Mouse (Mus musculus): ENCODE data around the gene Erf.

The Erf gene

DNA sequence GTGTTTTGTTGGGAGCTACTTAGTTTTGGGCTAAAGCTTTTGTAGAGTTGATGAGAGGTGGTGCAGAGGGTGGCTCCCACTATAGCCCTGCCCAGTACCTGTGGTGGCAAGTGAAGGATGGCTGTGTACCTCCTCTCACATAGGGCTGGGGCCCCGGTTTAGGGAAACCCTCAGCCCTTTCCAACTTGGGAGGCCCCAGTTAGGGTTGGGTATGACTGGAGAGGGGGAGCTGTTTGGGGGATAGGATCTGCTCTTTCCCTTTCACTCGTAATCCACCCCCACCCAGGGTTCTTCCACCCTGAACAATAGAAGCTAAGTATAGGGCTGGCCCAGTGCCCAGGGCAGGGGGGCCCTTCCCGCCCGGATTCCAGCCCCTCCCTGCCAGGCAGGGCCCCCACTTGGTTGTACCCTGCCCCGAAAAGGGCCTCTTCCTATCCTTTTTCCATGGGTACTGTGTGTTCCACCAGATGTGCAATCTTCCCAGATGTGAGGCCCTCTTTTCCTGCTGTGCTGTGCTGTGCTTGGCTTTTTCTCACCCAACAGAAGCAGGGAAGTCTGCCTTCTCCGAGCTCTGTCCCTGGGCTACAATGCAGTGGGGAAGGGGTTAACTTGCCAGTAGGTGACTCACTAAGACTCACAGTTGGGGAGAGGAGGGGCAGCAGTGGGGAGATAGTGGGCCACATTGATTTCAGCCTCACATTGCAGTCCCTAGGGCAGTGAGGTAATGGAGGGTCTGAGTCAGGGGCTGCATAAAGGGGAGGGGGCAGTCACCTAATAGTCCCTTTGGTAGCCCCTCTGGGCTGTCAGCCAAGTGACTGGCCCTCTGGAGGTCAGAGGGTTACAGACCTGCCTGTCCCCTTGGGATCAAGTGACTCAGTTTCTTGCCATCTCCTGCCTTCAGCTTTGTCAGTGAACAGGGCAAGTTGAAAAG lies 29.6 kb upstream of the Erf start:
- peak; percentile 46 for DNase-seq

DNA sequence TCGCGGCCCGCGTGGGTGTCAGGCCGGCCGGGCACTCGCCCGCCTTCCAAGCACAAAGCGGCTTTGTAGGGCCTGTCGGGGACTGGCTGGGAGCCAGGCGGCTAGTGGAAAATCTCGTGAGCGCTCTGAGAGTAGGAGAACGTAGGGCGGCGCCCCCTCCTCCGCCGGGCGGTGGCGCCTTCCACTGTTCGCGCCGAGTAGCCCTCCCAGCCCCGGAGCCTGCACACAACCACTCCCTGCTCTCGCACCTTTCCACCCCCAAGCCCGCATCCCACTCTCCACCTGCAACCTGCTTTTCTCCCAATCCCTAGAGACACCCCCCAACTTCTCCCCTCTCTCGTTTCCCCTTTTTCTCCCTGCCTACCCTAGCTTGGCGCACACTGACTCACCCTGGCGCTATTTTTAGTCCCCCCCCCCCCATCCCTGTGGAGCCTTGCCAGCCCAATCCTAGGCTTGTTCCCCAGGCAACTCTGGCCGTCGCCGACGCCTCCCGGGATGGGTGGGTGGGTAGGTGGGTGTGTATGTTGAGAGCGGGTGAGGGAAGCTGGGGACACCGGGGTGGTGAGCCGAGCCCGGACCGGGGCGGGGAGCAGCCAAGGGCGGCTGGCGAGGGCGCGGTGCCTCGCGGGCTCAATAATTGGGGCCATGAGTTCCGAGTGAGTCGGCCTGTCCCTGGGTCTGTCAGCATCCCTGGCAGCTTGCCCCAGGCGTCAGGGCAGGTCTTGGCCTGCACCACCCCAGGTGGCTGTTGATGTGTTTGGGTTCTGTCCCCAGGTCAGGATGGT lies 28.7 kb upstream of the Erf start:
- peak; percentile 89 for DNase-seq

DNA sequence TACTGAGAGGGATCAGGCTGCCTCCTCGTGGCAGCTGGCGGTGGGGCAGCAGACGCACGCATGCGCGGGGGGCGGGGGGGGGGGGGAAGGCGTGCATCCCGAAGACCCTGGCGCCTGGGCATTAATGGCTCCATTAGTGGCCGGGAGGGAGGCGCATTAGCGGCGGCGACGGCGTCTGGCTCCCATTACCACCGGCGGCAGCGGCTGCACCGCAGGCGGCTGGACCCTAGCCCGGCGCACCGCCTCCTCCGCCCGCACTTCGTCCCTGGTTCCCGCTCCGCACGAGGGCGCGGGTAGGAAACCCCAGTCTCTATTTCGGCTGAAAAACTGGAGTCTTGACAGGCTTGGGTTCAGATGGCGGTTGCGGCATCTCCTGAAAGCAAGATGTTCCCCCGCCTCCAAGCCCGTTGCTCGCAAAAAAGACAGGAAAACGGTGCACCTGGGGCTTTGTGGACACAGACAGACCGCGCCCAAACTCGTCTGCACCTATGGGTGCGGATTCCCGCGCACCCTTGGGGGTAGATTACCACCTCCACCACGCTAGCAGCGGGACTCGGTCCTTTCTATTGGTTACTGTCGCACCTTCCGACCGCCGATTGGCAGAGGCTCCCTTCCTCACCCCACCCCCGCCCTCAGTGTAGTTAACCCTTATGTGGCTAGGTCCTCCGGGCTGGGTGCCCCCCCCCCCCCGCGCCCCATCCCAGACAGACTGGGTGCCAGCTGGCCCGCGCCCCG lies 27.9 kb upstream of the Erf start:
- DNase-seq = peak; percentile 86

DNA sequence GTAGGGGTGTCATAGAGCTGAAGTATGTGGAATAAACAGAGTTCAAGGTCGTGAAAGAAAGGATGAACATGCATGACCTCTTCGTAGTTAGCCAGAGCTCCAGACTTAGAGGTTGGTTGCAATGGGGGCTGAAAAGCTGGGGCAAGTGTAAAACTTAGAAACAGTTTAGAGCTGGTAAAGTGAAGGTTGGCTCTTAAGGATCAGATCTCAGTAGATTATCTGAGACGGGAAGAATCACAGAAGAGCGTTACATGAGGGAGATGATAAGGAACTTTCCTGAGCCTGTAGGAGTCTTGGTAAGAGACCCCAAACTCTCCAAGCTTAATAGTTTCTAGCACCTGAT lies 27.4 kb upstream of the Erf start:
- DNase-seq = no peak

DNA sequence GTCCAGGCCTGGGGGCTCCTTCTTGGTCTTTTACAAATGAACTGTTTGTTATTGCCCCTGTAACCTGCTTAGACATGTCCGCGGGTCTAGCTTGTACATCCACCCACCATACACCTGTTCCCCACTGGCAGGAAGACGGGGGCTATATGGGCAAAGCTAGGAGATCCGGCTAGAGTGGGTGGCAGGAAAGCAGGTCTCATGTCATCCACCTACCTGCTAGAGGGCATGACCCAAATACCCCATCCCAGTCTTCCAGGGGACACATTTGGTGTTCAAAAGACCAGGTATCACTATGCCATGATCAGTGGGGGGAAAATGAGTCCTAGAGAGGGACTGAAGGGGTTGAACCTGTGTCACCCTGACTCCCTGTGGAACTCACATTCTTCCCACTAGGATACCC lies 26.8 kb upstream of the Erf start:
- DNase-seq = peak; percentile 20

DNA sequence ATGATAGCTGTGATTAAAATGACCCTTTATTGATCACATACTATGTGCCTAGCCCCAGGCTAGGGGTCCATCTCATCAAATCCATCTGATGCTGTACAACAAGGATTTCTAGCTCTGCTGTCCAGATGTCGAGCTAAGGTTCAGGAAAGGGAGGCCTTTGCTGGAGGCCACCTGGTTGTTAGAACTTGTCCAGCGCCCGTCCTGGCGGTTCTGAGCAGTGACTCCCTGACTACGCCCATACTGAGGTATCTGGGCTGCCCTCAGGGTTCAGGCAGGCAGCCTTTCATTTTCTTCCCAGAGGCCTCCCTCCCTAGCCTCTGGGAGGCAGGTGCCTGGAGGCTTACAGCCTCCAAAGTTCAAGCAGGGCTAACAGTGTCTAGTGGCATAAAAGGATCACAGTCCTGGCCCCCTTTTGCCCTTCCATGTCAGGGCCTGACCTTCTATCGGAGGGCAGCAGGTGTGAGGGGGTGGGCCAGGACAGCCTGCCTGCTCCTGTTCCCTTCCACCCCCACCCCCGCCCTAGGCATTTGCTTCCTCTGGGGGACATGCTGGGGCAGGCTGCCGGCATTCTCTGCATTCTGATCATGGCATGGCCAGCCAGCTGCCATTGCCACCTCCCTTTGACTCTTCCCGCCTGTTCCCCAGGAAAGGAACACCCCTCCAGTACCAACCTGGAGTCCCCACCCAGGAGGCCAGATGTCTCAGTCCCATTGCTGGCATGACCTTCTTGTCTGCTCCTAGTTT lies 25.2 kb upstream of the Erf start:
- DNase-seq = no peak

DNA sequence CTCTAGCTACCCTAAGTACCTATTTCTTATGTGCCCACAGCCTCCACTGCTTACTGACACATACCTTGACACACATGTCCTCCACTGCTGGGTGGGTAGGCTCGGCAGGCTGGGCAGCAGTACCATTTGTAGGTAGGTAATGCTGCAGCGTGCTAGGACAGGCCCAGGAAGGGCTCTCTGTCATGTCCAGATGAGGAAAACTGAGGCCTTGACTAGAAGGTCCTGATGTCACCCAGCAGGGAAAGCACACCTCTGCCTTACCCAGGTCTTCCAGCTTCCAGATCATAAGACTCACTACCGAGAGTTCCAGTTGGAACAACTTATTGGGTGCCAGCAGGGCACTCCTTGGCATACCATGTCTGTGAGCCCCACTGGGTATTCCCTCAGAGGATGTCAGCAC lies 24.4 kb upstream of the Erf start:
- no peak for DNase-seq

DNA sequence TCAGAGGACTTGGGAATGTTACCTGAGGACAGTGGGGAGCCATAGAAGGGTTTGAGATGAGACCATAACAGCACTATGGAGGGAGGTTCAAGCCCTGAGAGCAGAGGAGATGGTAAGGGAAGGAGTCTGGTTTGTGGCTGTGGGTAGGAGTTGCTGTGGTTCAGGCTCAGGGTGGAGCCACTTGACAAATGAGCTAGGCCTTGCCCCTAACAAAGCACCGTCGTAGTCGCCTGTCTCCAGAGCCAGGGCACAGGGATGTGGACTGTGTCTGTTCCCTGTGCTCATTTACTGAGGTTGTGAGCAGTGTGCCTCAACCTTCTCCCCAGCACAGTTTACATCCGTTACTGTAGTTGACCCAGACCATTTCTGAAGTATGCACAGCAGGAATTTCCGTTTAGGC lies 24.0 kb upstream of the Erf start:
- peak; percentile 51 for DNase-seq

DNA sequence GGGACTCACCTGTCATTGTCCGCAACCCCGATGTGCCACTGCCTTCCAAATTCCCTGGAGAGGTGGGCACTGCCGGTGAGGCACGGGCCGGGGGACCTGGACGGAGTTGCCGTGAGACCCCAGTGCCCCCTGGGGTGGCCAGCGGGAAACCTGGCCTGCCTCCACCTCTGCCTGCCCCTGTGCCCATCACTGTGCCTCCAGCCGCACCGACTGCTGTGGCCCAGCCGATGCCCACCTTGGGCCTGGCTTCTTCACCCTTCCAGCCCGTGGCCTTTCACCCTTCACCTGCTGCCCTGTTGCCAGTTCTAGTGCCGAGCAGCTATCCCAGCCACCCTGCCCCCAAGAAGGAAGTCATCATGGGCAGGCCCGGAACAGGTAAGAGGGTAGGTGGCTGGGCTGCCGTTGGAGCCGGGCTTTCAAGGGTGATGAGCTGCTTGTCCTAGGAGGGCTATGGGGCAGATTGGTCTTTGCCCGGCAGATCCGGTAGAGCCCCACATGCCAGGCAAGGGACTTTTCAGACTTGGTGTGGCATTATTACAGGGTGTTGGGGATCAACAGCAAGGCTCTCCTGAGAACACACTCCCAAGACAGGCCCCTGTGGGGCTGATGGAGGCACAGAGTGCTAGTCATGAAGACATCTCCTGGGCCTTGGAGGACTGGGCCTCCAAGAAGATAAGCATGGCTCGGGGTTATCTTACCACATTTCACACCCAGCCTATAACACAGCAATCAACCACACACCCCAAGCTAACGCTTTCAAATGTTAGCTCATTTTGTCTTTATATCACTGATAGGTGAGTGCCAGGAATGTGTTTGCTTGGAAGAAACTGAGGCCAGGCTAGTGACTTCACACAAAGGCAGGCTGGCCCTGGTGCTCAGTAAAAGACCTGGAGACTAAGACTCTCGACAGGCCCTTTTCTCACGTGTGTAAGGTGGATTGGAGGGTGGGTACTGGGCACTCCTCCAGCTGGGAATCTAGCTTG lies 23.0 kb upstream of the Erf start:
- peak; percentile 15 for DNase-seq

DNA sequence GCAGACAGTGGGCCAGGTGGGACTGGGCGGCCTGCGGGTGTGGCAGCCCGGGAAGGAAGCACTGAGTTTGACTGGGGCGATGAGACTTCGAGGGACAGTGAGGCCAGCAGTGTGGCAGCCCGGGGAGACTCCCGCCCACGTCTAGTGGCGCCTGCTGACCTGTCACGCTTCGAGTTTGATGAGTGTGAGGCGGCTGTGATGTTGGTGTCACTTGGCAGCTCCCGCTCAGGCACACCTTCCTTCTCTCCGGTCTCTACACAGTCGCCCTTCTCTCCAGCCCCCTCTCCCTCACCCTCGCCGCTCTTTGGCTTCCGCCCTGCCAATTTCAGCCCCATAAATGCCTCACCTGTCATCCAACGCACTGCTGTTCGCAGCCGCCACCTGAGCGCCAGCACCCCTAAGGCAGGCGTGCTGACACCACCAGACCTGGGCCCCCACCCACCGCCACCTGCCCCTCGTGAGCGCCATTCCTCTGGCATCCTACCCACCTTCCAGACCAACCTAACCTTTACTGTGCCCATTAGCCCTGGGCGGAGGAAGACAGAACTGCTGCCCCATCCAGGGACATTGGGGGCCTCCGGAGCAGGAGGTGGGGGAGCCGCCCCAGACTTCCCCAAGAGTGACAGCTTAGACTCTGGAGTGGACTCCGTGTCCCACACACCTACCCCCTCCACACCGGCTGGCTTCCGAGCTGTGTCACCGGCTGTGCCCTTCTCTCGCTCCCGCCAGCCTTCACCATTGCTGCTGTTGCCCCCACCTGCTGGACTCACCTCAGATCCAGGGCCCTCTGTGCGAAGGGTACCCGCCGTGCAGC lies 22.1 kb upstream of the Erf start:
- no peak for DNase-seq

DNA sequence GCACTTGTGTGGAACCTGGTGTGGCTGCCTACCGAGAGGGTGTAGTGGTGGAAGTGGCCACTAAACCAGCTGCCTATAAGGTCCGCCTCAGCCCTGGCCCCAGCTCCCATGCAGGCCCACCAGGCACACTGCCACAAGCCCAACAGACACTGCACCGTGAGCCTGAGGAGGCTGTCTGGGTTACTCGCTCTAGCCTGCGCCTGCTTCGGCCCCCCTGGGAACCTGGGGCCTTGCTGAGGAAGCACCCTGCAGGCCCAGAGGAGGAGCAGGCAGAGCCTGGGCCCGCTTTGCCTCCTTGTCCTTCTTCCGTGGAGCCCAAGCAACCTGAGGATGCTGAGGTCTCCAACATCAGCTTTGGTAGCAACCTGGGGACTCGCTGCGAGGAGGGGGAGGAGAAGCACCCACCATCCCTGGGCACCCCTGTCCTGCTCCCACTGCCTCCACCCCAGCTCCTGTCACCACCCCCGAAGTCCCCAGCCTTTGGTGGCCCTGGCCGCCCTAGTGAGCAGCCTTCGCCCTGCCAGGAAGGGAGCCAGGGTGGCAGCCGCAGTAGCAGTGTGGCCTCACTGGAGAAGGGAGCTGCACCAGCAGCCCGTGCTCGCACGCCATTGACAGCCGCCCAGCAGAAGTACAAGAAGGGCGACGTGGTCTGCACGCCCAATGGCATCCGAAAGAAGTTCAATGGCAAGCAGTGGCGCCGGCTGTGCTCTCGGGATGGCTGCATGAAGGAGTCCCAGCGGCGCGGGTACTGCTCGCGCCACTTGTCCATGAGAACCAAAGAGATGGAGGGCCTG lies 21.3 kb upstream of the Erf start:
- DNase-seq = no peak

DNA sequence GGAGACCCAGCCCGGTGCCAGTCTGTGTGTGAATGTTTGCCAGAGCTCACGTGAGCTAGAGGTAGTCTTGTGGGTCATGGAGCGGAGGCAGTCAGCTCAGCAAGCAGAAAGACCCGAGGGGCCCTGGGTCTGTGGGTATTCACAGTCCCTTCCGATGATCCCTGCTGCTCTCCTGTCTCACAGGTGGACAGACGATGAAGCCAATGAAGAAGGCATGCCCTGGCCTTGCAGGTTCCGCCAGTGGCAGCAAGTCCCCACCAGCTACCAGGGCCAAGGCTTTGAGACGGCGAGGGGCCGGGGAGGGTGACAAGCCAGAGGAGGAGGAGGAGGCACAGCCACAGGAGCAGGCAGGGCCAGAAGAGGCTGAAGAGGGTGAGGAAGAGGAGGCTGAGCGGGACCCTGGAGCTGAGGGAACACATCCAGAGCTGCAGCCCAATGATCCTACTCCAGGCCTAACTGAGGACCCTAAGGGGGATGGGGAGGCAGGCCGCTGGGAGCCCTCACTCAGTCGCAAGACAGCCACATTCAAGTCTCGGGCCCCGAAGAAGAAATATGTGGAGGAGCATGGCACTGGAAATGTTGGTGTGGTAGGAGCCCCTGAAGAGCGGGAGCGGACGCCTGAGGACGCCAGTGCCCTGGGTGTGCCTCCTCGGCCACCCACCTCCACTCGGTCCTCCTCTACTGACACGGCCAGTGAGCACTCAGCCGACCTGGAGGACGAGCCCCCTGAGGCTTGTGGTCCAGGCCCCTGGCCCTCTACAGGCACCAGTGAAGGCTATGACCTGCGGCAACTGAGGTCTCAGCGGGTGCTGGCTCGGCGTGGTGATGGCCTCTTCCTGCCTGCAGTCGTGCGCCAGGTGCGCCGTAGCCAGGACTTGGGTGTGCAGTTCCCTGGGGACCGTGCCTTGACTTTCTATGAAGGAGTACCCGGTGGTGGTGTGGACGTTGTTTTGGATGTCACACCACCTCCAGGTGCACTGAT lies 20.4 kb upstream of the Erf start:
- DNase-seq = no peak

DNA sequence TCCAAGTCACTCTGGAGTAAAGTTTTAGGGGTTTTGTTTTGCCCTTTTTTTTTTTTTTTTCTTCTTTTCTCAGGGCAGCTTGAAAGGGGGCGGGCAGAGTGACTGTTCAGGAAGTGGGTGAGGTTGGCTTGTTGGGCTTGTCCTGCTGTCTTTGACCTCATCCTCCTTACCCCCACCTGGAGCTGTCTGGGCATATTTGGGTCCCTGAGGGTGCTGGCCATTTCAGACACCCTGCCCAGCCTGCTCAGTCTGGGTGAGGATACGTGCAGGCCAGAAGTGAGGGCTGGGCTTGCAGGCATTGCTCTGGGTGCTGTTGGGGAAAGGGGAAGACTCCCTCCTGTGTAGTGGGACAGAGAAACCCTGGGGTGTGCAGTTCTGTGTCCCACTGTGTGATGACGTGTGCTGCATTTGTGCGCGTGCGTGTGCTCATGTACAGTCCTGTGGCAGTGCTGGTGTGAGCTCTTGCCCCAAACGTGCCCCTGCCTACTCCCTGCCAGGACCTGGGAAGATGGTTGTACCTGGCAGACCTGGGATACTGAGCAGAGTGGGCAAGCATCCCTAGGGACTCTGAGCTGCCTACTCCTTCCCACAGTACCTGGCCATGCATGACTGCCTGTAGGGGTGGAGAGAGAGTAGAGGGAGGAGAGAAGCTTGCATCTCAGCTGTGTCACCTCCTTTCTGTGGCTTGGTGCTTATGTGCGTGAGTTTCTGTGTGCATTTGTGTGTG lies 19.1 kb upstream of the Erf start:
- DNase-seq = no peak

DNA sequence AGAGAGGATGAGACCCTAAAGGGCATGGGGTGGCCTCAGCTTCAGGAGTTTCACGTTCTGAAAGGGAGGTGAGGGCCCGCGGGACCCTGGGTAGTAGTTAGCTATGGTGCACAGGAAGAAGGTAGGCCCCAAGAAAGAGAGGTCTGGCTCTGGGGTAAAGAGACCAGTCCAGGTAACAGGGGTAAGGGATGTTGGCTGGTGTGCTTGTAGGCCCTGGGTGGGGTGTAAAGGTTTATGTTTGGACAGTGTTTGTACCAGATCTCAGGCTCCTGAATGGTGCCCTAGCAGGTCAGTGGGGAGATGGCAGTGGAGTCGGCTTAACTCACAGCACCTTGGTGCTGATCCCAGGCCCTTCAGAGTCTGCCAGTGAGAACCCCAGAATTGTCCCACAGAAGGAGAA lies 18.5 kb upstream of the Erf start:
- peak; percentile 48 for DNase-seq

DNA sequence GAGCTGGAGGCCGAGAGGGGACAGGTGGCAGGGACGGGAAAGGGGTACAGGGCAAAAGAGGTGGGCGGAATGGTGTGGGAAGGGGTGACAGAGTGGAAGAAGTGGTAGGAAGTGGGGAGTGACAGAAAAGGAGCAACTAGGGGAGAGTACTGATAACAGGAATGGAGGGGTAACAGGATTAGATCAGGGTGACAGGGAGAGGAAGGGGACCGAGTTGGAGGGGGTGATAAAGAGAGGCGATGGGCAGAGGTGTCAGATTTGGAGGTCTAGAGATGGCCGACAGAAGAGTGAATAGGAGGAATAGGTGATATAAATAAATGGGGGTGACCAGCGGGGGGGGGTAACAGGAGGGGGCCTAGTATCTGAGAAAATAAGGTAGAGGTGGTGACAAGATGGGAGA lies 18.0 kb upstream of the Erf start:
- DNase-seq = no peak

DNA sequence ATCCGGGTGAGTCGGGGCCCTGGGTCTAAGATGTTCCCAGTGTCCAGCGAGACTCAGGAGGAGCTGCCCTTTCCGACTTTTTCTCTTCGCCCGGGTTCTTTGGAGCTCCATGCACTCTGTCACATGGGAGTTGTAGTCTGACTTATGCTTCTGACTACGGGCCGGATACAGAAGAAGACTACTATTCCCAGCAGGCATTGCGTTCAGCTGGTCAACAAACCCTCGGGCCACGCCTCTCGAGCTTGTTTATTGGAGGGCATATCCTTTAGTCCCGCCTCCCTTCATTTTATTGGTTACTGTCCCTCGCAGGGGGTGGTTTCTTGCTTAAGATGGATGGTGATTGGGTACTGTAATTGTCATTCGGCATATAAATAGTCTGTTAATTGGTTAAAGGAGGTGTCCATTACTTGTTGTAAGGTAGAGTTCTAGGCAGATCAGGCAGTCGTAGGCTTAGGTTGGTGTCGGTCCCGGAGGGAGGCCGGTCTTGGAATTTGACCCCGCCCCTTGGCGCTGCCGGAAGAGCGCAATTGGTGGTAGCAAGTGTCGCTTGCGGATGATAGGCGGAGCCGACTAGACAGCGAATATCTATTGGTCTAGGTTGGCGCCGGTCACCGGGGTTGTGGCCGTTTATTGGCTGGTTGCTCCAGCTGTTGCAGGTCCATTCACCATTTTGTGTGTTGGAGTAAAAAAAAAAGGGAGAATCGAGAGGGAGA lies 17.3 kb upstream of the Erf start:
- DNase-seq = peak; percentile 97

DNA sequence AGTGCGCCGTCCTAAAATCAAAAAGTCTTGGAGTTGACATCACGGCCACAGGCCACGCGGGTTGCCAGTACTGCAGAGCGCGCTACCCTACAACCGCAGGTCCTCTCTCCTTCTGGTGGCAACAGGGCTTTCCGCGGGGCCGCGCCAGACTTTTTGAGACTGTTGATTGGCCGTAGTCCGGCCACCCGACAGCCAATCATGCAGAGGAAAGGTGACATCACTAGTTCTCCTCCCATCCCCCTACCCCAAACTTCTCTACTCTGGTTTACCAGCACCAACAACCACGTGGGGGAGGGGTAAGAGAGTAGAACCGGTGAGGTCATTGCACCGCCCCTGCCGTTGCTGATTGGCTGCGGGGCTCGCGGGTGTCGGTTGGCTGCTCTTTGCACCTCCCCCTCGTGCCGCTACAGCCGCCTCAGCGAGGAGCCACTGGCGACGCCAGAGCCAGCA lies 16.8 kb upstream of the Erf start, which contains the start of gene Cic:
Gene Cic (plus strand): TSS at position 404 of the 450 bp plus-strand sequence.
- peak; percentile 96 for DNase-seq
